Mouse (Mus musculus) right cerebral cortex, adult 18-20 months (tissue): Measurements from ENCODE around the gene Prpsap1.

Experiments
- DNase-seq: peaks from one replicate; pipeline ENCODE4 v3.0.0; 2022; ENCODE audit warnings: mixed read lengths

The Prpsap1 gene

GRCm38 (mm10) chr11:116493795-116494252 lies at the start of gene Prpsap1:
TSS of gene Prpsap1 (minus strand) at chr11:116494202.
- DNase-seq, result no peak

DNA sequence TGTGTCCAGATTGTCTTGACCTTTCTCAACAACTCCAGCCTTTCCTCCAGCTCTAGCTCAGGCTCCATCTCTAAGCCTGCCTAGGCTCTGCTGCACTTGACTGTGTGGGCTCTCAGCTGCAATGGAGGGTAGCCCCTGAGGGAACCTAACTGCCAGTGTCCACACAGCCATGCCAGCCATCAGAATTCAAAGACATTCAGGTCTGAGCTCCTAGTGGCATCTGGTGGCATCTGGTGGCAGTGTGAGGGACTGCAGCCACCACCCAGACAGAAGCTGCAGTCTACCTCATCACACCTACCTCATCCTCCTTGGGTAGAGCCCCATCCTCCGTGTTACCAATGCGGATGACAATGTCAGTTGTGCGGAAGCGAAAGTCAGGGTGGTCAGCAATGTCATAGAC lies 49.1 kb upstream of the Prpsap1 start:
- peak; percentile 63 for DNase-seq

DNA sequence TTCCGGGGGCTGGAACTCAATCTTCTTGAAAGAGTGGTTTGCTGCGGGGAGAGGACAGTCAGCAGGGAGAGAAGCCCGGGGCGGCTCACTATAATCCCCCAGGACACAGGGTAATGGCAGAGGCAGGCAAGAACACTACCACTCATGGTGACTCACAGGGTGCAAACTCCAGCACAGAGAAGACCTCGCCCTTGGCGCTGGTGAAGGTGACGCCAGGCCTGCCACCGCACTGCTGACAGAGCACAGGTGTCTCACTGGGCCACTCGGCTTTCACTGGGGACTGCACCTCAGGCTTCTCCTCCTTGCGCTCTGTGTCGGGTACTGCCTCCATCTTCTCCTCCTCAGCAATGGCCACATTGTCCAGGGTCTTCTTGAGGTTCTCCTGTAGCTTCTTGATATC lies 47.2 kb upstream of the Prpsap1 start:
- no peak for DNase-seq

GRCm38 (mm10) chr11:116538142-116538735 lies 44.2 kb upstream of the Prpsap1 start:
- no peak for DNase-seq

DNA sequence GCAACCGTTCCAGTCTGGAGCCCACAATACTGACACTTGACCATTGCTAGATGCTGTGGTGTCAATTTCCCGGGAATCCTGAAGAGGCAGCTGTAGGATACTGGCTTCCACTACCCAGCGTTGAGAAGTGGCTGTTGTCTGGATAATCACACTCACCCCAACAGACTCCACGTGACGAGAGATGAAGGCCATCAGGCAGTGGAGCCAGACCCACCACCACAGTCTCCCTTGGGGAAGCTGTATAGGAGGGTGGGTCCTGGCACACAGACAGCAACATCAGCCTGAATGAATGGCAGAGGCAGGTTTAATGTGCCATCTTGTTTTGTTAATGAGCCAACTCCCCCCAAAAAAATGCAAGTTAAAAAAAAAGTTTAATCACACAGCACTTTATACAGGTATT lies 43.4 kb upstream of the Prpsap1 start:
- DNase-seq, result no peak

DNA sequence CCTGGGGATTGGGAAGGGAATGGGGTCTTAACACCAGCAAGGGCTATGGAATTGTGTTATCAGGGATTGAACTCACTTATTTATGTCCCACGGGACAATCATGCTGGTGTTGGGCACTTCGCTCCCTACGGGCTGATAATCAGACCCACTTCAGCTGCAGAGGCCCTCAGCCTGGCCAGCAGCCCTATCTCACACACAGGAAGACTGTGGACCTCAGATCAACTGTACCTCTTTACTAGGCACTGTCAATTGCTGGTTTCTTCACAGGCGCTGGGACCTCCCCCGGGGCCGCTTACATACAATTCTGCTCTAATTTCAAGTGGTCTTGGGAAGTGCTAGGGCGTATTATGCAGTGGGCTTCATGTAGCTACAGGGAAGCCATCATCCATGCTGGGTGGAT lies 42.7 kb upstream of the Prpsap1 start:
- no peak for DNase-seq

DNA sequence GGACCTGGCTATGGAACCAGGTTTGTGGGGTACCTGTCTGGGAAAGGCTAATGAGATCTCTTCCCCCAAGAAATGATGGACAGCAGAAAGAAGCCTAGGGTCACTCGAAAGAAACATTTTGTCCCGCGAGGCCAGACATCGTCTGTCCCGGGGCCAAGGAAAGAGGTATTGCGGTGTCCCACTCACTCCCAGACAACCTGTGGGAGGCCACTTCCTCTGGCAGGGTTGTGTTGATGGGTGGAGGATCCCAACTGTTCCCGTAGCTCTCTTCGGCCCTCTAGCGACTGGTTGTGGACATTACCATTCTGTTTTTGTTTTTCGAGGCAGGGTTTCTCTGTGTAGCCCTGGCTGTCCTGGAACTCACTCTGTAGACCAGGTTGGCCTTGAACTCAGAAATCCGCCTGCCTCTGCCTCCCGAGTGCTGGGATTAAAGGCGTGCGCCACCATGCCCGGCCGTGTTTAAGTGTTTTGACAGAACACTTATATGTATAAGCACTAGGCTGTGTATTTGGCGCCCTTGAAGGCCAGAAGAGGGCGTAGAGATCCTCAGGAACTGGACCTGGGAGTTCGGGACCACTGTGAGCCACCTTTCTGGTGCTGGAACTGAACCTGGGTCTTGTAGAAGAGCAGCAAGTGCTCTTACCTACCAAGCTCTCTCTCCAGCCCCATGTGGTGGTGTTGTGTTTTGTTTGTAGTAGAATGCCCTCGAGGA lies 40.3 kb upstream of the Prpsap1 start:
- DNase-seq, result peak; percentile 74

GRCm38 (mm10) chr11:116533341-116534153 lies 39.5 kb upstream of the Prpsap1 start:
- DNase-seq, result no peak

- peak; percentile 46 for DNase-seq
Measured at GRCm38 (mm10) chr11:116532810-116533338, 38.9 kb upstream of the Prpsap1 start.

GRCm38 (mm10) chr11:116532262-116532809 lies 38.3 kb upstream of the Prpsap1 start:
- no peak for DNase-seq

DNA sequence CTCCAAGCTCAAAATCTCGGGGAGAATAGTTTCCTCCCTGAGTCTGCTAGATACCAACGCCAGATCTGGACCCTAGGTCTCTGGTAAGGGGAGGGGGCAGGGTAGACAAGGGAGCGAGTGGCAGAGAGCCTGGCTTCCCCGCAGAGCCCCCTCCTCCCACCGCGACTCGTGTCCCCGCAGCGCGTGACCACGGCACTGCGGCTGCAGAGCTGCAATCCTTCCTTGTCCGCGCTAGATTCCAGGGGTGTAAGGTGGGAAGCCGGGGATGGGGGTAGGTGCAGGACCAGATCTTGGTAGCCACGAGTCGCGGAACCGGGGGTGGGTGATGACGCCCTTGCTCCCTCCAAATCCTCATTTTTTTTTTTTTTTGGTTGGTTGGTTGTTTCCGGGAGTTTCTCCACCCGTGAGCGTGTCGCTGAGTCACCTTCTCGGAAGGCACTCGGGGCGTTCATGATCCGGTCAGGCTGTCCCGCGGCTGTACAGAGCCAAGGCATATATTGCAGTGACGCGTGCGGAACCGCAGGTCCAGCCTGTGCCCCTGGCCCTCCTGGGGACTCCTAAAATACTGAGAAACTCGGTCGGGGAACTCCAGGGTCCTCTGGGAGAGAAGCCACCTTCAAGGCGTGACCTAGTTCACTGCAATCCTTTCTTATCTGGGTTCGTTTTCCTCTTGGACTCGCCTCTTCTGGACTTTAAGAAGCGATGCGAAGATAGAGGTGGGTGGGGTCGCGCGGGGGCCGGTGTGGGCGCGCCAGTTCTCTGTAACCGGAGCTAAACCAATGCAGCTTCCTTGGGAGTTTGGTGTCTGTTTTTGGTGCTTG lies 37.6 kb upstream of the Prpsap1 start:
- DNase-seq, result no peak

GRCm38 (mm10) chr11:116530187-116531147 lies 36.5 kb upstream of the Prpsap1 start, which contains the start of gene Sphk1:
TSS of gene Sphk1 (plus strand) at chr11:116530925.
- DNase-seq, result no peak

DNA sequence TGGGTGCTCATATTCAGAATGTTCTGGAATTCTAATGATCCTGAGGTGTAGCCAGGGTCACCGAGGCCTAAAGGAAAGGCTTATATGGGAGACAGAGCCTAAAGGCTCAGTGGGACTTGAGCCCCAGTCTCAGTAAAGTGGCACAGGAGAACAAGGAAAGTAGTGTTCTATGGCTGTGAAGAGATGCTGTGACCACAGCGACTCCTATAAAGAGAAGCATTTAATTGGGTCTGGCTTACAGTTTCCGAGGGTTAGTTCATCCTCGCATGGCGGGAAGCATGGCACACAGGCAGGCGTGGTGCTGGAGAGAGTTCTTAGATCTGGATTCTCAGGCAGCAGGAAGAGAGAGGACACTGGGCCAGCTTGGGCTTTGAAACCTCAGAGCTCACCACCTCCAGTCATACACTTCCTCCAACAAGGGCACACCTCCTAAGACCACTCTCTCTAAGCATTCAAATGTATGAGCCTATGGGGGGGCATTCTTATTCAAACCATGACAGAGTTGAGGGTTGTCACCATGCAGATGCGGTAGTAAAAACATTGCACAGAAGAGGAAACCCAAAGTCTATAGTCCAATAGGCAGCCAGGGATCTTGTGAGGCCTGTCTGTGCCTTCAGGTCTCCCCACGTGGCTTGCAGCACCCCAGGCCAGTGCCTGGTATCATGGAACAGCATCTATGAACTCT lies 34.8 kb upstream of the Prpsap1 start:
- no peak for DNase-seq

- no peak for DNase-seq
Measured at GRCm38 (mm10) chr11:116523699-116524189, 29.7 kb upstream of the Prpsap1 start.

GRCm38 (mm10) chr11:116522886-116523698 lies 29.1 kb upstream of the Prpsap1 start:
- no peak for DNase-seq

GRCm38 (mm10) chr11:116522046-116522445 lies 28.0 kb upstream of the Prpsap1 start:
- DNase-seq, result no peak

- DNase-seq, result no peak
Measured at GRCm38 (mm10) chr11:116521143-116521542, 27.1 kb upstream of the Prpsap1 start.

DNA sequence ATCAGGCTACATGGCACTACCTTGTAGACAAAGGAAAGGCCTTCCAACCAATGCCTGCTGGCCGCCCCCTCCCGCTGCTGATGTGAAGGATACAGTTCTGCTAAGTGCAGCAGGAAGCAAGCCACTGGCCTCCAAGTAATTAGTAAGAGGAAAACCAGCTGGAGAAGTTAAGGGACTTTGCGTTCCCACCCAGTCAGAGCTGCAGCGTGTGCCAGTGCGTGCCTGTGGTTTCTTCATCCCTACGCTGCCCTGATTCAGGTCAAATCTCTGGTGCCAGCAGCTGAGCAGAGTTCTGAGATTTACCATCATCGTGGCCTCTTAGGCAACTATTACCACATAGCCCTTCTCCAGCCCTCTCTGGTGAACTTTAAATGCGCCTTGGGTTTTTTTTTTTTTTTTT lies 24.5 kb upstream of the Prpsap1 start:
- no peak for DNase-seq

DNA sequence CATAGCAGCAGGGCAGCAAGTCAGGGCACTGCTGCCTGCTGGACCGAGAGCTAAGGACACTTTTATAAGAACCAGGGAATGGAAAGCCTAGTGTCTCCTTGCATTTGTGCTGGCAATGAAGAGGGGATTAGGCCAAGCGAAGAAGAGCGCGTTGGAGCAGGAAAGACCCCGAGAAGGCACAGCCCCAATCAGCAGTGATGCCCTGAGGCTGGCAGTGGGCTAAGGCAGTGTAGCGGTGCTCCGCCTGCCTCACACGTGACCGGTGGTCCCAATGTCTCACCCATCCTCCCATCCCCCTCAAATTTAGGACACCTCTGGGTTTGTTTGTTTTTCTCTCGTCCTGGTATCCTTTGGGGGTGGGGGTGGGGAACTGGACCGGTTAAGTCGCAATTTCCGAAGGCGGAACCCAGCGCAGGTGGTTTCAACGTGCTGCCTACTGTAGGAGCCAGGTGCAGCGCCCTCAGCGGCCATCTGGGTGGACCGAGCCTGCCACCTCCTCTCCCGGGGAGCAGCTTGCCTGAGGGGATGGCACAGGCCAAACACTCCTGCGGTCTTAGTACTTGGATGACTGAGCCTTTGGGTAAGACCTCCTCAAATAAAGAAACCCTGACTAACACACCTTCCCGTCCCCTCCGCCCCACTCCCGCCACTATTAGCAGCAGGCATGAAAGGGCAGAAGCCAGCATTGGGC lies 21.5 kb upstream of the Prpsap1 start:
- no peak for DNase-seq
